Mouse (Mus musculus): ENCODE measurements around the gene Zfp148.

GRCm38 (mm10) chr16:33531184-33531583, 150.5 kb downstream of the Zfp148 start:
- TF ChIP-seq CTCF (IDR thresholded peaks at IDR 0.05; ENCODE audit: control insufficient read depth, insufficient read depth, insufficient read length) (no peak), MAX (IDR thresholded peaks at IDR 0.05) (no peak)
